Mouse (Mus musculus): Measurements from ENCODE around the gene March8. TPM values are rescaled to one million over a fixed set of nuclear protein-coding genes. Genes with fewer than 3 reads are reported as not detected.

The March8 gene
- polyA plus RNA-seq, 1 experiment from 2014 or later: 42.0 TPM

DNA sequence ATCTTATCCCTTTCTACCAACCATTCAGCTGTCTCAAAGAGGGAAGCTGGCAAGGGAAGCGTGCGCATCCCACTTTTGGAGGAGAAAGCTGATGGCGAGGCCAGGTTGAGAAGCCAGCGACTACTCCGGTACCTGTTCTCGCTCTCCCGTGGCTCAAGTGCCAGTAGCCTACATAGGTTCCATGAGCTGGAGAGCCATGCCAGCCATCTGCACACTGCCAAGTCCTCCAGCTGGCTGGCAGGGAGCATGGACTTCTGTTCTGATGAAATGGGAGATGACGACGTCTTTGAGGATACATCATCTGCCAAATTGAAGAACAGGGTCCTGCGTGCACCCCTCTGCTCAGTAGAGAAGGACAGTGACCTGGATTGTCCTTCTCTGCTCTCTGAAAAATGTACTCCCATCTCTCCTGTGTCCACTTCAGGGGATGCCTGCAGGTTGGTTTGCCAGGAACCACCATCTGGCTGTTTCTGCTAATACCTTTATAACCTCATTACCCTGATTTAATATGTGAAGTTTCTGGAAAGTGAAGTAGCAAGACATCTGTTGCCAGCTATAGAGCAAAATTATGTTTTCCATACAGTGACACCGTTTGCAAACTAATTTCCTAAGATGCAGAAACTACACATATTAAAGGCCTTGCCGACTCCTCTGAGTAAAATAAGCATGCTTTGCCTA is 64.1 kb downstream of the March8 start:
- no peaks in the 10 kb centered on the region for H3K27me3 ChIP-seq (ENCODE audit: insufficient read depth, poor library complexity, severe bottlenecking)
- 97% methylated on average over 12 of the region's 12 CpGs for WGBS

GRCm38 (mm10) chr6:116402426-116402825 is 64.6 kb downstream of the March8 start:
- H3K4me3 ChIP-seq: no peak overlapping the region
- H3K27me3 ChIP-seq (ENCODE audit: insufficient read depth, poor library complexity, severe bottlenecking): no peaks in the 10 kb centered on the region
- peaks cover 36% of the 10 kb centered on the region for H3K36me3 ChIP-seq
- 90% methylated on average over 3 of the region's 3 CpGs for WGBS
- peaks cover 55% of the 10 kb centered on the region for H3K4me1 ChIP-seq (replicated peaks)
- H3K9me3 ChIP-seq: no peaks in the 10 kb centered on the region
- H3K27ac ChIP-seq: peak overlapping the region; percentile 40; the same call in 1 of the 2 replicates
- no peak for DNase-seq (ENCODE audit: low spot score)

More for the DNA sequence above, 64.1 kb downstream of the March8 start:
- DNase-seq (ENCODE audit: low spot score): no peak
- Histone ChIP-seq H3K9me3 (no peaks in the 10 kb centered on the region), H3K27ac (no peak overlapping the region), H3K4me3 (no peak overlapping the region), H3K4me1 (replicated peaks) (peaks cover 60% of the 10 kb centered on the region), H3K36me3 (peaks cover 31% of the 10 kb centered on the region)

DNA sequence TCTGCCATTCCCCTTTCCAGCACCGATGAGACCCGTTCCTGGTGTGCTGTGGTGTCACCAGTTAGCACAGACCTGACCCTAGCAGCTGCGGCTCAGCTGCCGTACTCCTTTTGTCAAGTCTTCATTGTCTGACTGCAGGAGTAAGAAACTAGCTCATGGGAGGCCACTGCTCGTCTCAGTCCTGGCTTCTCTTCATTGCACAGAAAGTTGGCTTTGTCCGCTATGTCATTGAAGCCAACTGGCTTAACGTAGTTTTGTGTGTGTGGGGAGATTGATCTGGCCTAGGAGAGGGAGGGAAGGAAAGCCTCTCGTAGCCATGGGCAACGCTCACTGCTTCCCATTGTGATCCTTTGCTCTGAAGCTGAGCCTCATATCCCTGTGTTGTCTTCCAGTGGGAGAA is 67.4 kb downstream of the March8 start:
- DNase-seq (ENCODE audit: low spot score): peak; percentile 61
- Histone ChIP-seq H3K27ac (peak overlapping the region; percentile 77), H3K27me3 (ENCODE audit: insufficient read depth, poor library complexity, severe bottlenecking) (no peaks in the 10 kb centered on the region), H3K4me3 (no peak overlapping the region), H3K9me3 (no peaks in the 10 kb centered on the region), H3K4me1 (replicated peaks) (peaks cover 44% of the 10 kb centered on the region), H3K36me3 (peaks cover 49% of the 10 kb centered on the region)
- 39% methylated on average over 9 of the region's 9 CpGs for WGBS

DNA sequence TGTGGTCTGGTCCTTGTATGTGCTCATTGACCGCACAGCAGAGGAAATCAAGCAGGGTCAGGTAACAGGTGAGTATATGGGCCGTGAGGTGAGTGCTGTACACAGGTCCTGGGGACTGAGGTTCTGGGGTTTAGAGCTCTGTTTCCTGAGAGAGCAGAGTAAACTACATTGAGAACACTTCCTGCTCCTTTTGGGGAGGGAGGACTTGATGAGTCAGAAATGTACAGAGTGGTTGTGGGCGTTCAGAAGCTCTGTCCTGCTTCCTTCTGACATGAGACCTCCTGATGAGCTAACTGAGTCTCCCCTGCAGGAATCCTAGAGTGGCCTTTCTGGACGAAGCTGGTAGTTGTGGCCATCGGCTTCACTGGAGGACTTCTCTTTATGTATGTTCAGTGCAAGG is 67.9 kb downstream of the March8 start:
- Histone ChIP-seq H3K4me3 (no peak overlapping the region), H3K27me3 (ENCODE audit: insufficient read depth, poor library complexity, severe bottlenecking) (no peaks in the 10 kb centered on the region), H3K4me1 (replicated peaks) (peaks cover 40% of the 10 kb centered on the region), H3K9me3 (no peaks in the 10 kb centered on the region), H3K27ac (peak overlapping the region; percentile 77), H3K36me3 (peaks cover 53% of the 10 kb centered on the region)
- WGBS: 71% methylated on average over 5 of the region's 5 CpGs
- no peak for DNase-seq (ENCODE audit: low spot score)

DNA sequence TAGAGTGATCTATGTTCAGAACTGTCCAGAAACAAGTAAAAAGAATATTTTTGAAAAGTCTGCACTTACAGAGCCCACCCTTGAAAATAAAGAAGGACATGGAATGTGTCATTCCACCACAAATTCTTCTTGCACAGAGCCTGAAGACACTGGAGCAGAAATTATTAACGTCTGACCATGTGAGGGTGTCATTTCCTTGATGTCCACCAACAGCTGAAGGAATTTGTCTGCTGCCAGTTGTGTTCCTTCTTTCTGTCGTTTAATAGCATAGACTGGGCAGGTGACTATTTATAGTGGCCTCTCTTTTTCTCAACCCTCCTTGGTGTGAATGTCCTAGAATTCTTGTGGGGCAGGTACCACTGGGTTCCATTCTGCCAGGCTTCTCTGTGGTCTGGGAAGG is 68.3 kb downstream of the March8 start:
- 90% methylated on average over 2 of the region's 2 CpGs for WGBS
- Histone ChIP-seq H3K36me3 (peaks cover 54% of the 10 kb centered on the region), H3K27me3 (ENCODE audit: insufficient read depth, poor library complexity, severe bottlenecking) (no peaks in the 10 kb centered on the region), H3K27ac (peak overlapping the region; percentile 77), H3K9me3 (no peaks in the 10 kb centered on the region), H3K4me3 (no peak overlapping the region), H3K4me1 (replicated peaks) (peaks cover 40% of the 10 kb centered on the region)
- DNase-seq (ENCODE audit: low spot score): no peak

DNA sequence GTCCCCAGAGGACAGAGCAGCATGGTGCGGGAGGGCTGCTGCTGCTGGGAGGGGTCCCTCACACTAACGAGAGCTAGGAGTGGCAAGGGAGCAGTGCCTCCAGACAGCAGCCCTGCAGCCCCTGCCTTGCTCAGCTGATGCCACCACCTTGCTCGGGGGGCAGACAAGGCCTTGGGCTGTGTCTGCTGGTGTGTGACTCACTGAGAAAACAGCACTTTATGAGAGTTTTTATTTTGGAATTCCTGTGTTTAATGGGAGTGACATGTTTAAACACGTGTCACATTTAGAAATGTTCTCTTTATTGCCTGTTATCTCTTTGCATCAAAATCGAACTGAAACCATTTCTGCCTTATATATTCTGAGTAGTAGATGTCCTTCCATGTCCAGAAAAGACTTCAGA is 68.9 kb downstream of the March8 start:
- H3K27ac ChIP-seq: peak overlapping the region; percentile 77; the same call in 1 of the 2 replicates
- peaks cover 40% of the 10 kb centered on the region for H3K4me1 ChIP-seq (replicated peaks)
- no peak overlapping the region for H3K4me3 ChIP-seq
- 84% methylated on average over 5 of the region's 5 CpGs for WGBS
- DNase-seq (ENCODE audit: low spot score): no peak
- peaks cover 54% of the 10 kb centered on the region for H3K36me3 ChIP-seq
- H3K27me3 ChIP-seq (ENCODE audit: insufficient read depth, poor library complexity, severe bottlenecking): no peaks in the 10 kb centered on the region
- H3K9me3 ChIP-seq: no peaks in the 10 kb centered on the region

DNA sequence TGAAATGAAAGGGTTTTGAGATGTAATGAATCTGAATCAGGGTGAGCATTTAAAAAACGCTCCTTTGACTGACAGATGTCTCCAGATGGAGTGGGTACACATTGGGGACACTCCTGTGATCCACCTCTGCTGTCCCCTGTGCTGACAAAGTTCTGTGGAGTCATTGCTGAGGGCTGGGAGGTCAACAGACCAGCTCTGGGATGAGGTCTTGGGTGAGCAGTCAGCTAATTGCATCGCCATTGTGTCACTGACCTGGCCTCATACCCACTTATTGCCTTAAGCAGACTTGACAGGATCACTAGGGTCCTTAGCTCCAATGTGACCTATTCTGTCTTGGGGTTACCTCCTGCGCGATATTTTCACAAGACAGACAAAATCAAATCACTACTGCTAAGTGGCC is 69.4 kb downstream of the March8 start:
- no peaks in the 10 kb centered on the region for H3K9me3 ChIP-seq
- no peaks in the 10 kb centered on the region for H3K27me3 ChIP-seq (ENCODE audit: insufficient read depth, poor library complexity, severe bottlenecking)
- no peak for DNase-seq (ENCODE audit: low spot score)
- no peak overlapping the region for H3K4me3 ChIP-seq
- H3K27ac ChIP-seq: no peak overlapping the region
- 86% methylated on average over 4 of the region's 4 CpGs for WGBS
- H3K4me1 ChIP-seq (replicated peaks): peaks cover 40% of the 10 kb centered on the region
- H3K36me3 ChIP-seq: peaks cover 52% of the 10 kb centered on the region

- no peaks in the 10 kb centered on the region for H3K9me3 ChIP-seq
- H3K4me1 ChIP-seq (replicated peaks): peaks cover 39% of the 10 kb centered on the region
- no peak overlapping the region; the same call in 1 of the 2 replicates for H3K27ac ChIP-seq
- peaks cover 53% of the 10 kb centered on the region for H3K36me3 ChIP-seq
- DNase-seq (ENCODE audit: low spot score): no peak
- H3K27me3 ChIP-seq (ENCODE audit: insufficient read depth, poor library complexity, severe bottlenecking): no peaks in the 10 kb centered on the region
- no peak overlapping the region for H3K4me3 ChIP-seq
- WGBS: 89% methylated on average over 6 of the region's 6 CpGs
Observed at GRCm38 (mm10) chr6:116407956-116408657, 70.3 kb downstream of the March8 start.

GRCm38 (mm10) chr6:116410436-116410835 is 72.6 kb downstream of the March8 start:
- 96% methylated on average over 10 of the region's 10 CpGs for WGBS
- Histone ChIP-seq H3K4me3 (no peak overlapping the region), H3K27me3 (ENCODE audit: insufficient read depth, poor library complexity, severe bottlenecking) (no peaks in the 10 kb centered on the region)

DNA sequence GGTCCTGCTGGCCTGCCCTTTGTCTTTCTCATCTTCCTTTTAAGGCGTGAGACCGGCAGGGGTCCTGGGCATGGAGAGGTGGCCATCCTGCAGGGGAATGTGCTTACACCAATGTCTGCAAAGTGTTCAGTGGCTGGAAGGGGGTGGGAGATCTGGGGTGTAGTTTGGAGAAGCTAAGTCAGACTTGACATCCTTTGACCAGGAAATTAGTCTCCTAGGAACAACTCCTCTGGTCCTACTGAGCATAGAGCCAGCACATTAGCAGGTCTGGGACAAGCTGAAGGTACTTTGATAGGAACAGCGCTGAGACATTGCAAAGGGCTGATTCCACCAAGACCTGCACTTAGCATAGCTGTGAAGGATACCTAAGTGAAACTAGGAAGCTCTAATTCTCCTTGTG is 73.9 kb downstream of the March8 start:
- no peak overlapping the region for H3K27ac ChIP-seq
- H3K4me1 ChIP-seq (replicated peaks): peaks cover 12% of the 10 kb centered on the region
- H3K4me3 ChIP-seq: no peak overlapping the region
- WGBS: 78% methylated on average over 3 of the region's 3 CpGs
- no peaks in the 10 kb centered on the region for H3K27me3 ChIP-seq (ENCODE audit: insufficient read depth, poor library complexity, severe bottlenecking)
- peaks cover 38% of the 10 kb centered on the region for H3K36me3 ChIP-seq
- no peaks in the 10 kb centered on the region for H3K9me3 ChIP-seq
- DNase-seq (ENCODE audit: low spot score): no peak

More at GRCm38 (mm10) chr6:116410436-116410835, 72.6 kb downstream of the March8 start:
- H3K9me3 ChIP-seq: no peaks in the 10 kb centered on the region
- peaks cover 20% of the 10 kb centered on the region for H3K4me1 ChIP-seq (replicated peaks)
- no peak for DNase-seq (ENCODE audit: low spot score)
- H3K27ac ChIP-seq: no peak overlapping the region
- peaks cover 48% of the 10 kb centered on the region for H3K36me3 ChIP-seq

GRCm38 (mm10) chr6:116412546-116413325 is 74.9 kb downstream of the March8 start:
- Histone ChIP-seq H3K27me3 (ENCODE audit: insufficient read depth, poor library complexity, severe bottlenecking) (no peaks in the 10 kb centered on the region), H3K27ac (no peak overlapping the region), H3K4me3 (no peak overlapping the region), H3K36me3 (peaks cover 31% of the 10 kb centered on the region), H3K9me3 (no peaks in the 10 kb centered on the region), H3K4me1 (replicated peaks) (peaks cover 11% of the 10 kb centered on the region; the same call in 1 of the 2 replicates)
- no peak for DNase-seq (ENCODE audit: low spot score)
- 96% methylated on average over 14 of the region's 14 CpGs for WGBS

GRCm38 (mm10) chr6:116415126-116415676 is 77.4 kb downstream of the March8 start:
- H3K9me3 ChIP-seq: no peaks in the 10 kb centered on the region
- no peak overlapping the region for H3K27ac ChIP-seq
- no peak overlapping the region for H3K4me3 ChIP-seq
- no peaks in the 10 kb centered on the region for H3K27me3 ChIP-seq (ENCODE audit: insufficient read depth, poor library complexity, severe bottlenecking)
- H3K36me3 ChIP-seq: peaks cover 20% of the 10 kb centered on the region
- 84% methylated on average over 12 of the region's 12 CpGs for WGBS
- H3K4me1 ChIP-seq (replicated peaks): peaks cover 7% of the 10 kb centered on the region; the same call in 1 of the 2 replicates
- no peak for DNase-seq (ENCODE audit: low spot score)
